Mouse (Mus musculus) bone marrow macrophage, adult 2 months (primary cell): ENCODE results near the gene Enoph1. TPM values are rescaled to one million over a fixed set of nuclear protein-coding genes. Genes with fewer than 3 reads are reported as not detected.

ENCODE experiments used
- H3K27ac ChIP-seq: 2 replicates; pipeline ENCODE4 v1.5.1; 2012; ENCODE audit warnings: low read depth, low read length; ENCODE audit not compliant: insufficient read depth
- H3K4me1 ChIP-seq: 2 replicates; pipeline ENCODE4 v1.6.1; 2012; ENCODE audit warnings: low read length; ENCODE audit not compliant: control insufficient read depth, insufficient read depth
- H3K4me3 ChIP-seq: 2 replicates; pipeline ENCODE4 v1.5.1; 2012; ENCODE audit warnings: mild to moderate bottlenecking, low read length, moderate library complexity; ENCODE audit not compliant: insufficient read depth
- CTCF ChIP-seq: IDR thresholded peaks from 2 replicates; pipeline ENCODE4 v1.5.1; 2012; ENCODE audit warnings: low read depth, mild to moderate bottlenecking, low read length, moderate library complexity
- POLR2A ChIP-seq: IDR thresholded peaks from 2 replicates; pipeline ENCODE4 v1.6.1; 2012; ENCODE audit warnings: mild to moderate bottlenecking, low read depth, low read length, borderline replicate concordance
- polyA plus RNA-seq: library from polyadenylated mRNA; stranded (reverse); fragments of >200 nt; gene quantifications from 2 replicates; pipeline ENCODE4 v1.2.4, GENCODE M21; 2012; ENCODE audit not compliant: missing spikeins, insufficient read depth, insufficient read length

Gene Enoph1
- polyA plus RNA-seq, 1 experiment, result 16.2 TPM

DNA sequence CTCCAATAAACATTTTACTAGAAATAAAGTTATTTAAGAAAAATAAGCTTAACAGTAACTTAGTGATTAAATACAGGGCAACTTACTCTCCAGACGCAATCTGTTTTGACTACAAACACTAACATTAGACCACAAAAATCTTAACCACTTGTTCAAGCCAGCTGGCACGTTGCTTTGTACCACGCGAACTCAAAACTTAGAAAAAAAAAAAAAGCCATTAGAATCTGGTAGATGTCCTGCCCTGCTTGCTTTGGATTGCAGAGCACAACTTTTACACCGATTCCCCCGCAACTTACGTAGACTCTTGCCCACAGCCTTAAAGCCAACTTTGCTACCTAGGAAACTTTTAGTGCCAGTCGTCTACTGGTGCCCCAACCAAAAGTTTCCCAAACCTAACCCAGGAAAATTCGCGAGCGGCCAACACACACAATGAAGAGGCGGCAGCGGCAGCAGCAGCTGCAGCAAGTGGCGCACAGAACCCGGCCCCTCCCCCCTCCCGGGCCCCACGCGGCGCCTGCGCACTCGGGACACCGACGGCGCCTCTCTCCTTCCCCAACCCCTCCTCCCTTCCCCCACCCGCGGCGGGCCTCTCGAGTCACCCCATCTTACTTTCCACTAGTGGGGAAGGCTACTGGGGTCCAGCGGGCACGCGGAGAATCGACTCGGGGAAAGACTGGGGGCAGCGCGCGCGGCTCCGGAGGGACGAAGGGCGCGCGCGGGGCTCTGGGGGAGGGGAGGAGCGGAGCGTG is 1.6 kb upstream of the Enoph1 start:
- H3K4me3 ChIP-seq, result peak overlapping the region; percentile 94
- no peak for TF ChIP-seq POLR2A
- TF ChIP-seq CTCF, result no peak; the same call in 1 of the 2 replicates
- peaks cover 13% of the 10 kb centered on the region for H3K4me1 ChIP-seq
- peak overlapping the region; percentile 89 for H3K27ac ChIP-seq

DNA sequence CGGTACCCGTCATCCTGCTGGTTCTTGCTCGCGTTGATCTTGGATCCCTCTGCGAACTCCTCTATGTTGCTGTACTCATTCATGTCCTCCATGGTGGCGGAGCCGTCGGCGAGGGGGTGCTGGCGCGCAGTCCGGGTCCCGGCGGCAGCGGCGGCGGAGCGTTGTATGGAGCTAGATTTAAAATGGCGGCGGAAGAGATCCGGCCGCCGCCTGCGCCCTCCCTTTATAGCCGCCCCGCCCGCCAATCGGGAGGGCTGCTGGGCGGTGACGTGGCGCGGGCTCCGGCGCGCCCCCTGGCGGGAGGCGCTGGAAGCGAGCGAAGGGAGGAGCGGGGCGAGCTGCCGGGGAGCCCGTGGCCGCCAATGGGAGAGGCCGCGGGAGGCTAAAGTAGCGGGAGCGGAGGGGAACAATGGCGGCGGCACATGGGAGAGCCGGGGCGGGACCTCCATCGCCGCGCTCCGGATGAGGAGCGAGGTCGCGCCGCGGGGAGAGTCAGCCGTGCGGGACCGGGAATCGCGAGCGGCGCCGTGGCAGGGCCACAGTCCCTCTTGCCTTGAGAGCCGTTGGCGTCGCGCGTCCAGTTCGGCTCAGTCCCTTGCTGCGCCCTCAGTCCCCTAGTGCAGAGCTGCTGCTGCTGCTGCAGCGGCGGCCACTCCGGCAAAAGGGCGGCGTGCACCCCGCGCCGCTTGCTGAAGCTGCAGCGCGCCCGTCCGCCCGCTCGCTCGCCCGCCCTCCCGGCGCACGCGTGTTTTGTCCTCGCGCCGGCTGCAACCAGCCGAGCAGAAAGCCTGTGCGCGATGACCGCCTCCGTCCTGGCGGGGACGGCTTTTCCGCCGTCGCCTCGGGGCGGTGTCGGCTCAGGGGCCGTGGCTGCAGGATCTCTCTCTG is 827 bp upstream of the Enoph1 start:
- peak overlapping the region; percentile 89 for H3K27ac ChIP-seq
- no peak for TF ChIP-seq CTCF
- peak; percentile 41; the same call in 1 of the 2 replicates for TF ChIP-seq POLR2A
- peak overlapping the region; percentile 99 for H3K4me3 ChIP-seq
- H3K4me1 ChIP-seq, result peaks cover 15% of the 10 kb centered on the region

DNA sequence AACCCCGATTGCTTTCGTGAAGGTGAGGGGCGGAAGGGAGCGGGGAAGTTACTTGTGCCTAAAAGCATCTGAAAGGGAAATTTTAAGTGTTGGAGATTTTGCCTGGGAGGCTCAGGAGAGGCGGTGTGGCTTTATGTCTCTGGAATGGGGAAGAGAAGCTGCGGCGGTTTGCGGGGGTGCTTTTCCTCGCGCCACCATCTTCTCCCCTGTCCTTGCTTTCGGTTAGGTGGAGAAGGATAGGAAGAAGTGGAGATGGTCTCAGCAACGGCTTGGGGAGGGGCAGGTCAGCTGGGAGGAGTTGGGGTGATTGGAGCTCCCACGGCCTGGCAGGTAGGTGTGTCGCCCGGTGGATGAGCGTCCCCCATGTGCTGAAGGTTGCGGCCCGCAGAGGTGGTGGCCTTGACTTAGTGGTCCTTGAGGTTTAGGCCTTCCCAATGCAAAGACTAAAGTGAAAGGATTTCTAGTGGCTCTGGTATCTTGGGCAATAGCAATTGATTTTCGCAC is 548 bp downstream of the Enoph1 start:
- Histone ChIP-seq H3K27ac (peak overlapping the region; percentile 68), H3K4me3 (peak overlapping the region; percentile 99), H3K4me1 (peaks cover 14% of the 10 kb centered on the region)
- TF ChIP-seq POLR2A (no peak), CTCF (no peak)

DNA sequence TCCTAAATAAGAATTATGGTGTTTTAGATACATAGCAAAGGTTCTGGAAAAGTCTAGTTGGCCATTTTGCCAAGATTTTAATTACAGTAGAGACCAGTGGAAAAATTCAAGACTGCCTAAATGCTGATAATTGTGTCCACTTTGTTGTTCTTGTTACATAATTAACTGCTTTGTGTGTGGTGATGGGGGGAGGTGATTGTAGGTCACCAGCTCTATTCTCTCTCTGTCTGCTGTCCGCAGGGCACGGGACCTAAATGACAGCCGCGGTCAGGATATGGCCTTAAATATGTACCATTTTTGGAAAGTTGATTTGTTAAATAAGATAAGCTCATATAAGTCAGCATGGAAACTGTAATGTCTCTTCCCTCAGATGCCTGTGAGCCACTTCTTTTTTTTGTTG is 1.5 kb downstream of the Enoph1 start:
- Histone ChIP-seq H3K4me1 (peaks cover 14% of the 10 kb centered on the region), H3K27ac (no peak overlapping the region), H3K4me3 (no peak overlapping the region)
- TF ChIP-seq CTCF (no peak), POLR2A (no peak)

DNA sequence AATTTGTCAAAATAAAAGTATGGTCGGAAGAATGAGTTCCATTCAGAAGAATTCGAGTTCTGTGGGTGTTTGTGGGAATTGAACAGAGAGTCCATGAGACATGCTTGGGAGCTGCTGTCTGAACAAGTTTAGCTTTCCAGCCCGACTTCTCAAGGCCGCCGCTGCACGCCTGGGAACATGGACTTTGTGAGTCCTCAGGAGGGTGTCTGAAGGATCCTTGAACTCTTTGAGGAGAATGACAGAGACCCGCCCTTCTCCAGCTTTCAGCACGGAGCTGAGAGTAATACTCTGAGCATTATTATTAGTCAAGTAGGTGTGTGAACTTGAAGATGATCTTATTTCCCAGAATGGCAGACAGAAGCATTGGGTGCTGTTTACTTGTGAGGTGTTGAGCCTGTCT is 2.7 kb downstream of the Enoph1 start:
- no peak for TF ChIP-seq POLR2A
- no peak for TF ChIP-seq CTCF
- no peak overlapping the region for H3K27ac ChIP-seq
- no peak overlapping the region for H3K4me3 ChIP-seq
- H3K4me1 ChIP-seq, result peaks cover 14% of the 10 kb centered on the region

DNA sequence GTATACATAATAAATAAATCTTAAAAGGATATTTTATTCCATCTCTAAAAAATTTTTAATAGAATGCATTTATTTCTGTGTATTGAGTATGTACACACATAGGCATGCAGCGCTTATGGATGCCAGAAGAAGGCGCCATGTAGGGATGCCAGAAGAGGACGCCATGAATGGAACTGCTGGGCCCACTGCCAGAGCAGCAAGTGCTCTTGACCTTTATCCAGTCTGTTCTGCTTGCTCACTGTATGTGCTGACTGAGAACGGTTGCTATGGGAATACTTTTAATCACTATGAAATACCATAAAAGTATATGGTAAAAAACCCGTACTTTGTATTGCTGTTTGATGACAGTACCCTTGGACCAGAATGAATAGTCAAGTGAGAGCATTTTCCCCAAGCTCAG is 3.6 kb downstream of the Enoph1 start:
- Histone ChIP-seq H3K4me3 (no peak overlapping the region), H3K27ac (no peak overlapping the region), H3K4me1 (peaks cover 15% of the 10 kb centered on the region)
- TF ChIP-seq CTCF (no peak), POLR2A (no peak)

DNA sequence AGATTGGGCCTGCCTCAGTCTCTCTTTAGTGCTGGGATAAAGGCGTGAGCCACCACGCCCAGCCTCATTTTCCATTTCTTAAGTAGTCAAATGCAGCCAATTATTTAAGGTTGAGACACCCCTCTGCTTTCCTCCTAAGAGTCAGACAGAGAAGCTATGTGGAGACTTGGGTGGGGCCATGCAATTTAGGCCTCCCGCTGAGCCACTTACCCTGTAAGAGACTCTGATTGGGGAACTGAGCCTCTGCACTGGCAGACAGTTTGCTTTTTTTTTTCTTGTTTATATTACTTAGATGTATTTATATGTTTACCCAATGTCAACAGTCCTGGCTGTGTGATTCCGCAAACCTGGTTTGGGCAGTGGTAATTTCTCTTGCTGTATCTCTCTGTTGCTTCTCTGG is 4.2 kb downstream of the Enoph1 start:
- no peak overlapping the region for H3K4me3 ChIP-seq
- H3K4me1 ChIP-seq, result peaks cover 15% of the 10 kb centered on the region
- H3K27ac ChIP-seq, result no peak overlapping the region
- TF ChIP-seq POLR2A (no peak), CTCF (no peak)

GRCm38 (mm10) chr5:100044621-100045020 is 4.8 kb downstream of the Enoph1 start:
- no peak overlapping the region for H3K27ac ChIP-seq
- H3K4me3 ChIP-seq, result no peak overlapping the region
- H3K4me1 ChIP-seq, result peaks cover 15% of the 10 kb centered on the region
- TF ChIP-seq POLR2A (no peak), CTCF (no peak)

DNA sequence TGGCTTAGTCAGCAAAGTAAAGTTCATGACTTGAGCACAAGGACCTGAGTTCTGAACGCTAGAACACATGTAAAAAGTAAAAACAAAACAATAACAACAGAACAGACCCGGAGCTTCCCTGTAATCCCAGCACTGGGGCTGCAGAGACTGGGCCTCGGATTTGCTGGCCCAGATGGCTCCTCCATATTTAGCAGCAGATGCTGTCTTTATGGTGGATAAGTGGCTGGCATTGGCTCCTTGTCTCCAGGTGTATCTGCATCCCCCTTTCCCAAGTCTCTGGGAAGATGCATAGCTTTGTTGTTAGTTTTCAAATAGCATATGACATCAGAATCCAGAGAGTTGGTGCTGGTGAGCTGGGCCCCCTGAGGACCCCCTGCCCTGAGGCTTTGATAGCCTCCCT is 6.3 kb downstream of the Enoph1 start:
- TF ChIP-seq POLR2A (no peak), CTCF (no peak)
- Histone ChIP-seq H3K27ac (no peak overlapping the region), H3K4me3 (no peak overlapping the region), H3K4me1 (peaks cover 15% of the 10 kb centered on the region)
